Mouse (Mus musculus): ENCODE measurements around the gene Gid4.

DNA sequence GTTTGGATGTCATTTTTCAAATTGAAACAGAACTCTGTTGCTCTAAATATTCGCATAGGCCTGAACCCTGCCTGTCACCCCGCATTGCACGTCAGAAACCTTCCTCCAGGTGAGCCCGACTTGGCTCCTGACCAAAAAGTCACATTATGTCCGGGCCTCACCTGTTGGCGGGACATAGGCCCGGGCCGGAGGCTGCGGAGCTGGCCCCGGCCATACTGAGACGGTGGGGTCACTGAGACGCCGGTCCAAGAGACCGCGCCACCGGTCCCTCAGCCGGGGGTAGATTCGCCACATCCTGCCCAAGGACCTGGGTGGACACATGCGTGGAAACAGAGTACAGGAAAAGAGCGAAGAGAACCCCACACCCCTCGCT lies 369 bp upstream of the Gid4 start:
- TF ChIP-seq CTCF (IDR thresholded peaks at IDR 0.05; ENCODE audit: extremely low read depth, insufficient read length, insufficient replicate concordance, low read depth, low read length) (no peak), POLR2A (IDR thresholded peaks at IDR 0.05; ENCODE audit: low read depth, low read length) (no peak)
